ENCODE assay signal across 8 mouse cellular contexts in the genomic region with DNA sequence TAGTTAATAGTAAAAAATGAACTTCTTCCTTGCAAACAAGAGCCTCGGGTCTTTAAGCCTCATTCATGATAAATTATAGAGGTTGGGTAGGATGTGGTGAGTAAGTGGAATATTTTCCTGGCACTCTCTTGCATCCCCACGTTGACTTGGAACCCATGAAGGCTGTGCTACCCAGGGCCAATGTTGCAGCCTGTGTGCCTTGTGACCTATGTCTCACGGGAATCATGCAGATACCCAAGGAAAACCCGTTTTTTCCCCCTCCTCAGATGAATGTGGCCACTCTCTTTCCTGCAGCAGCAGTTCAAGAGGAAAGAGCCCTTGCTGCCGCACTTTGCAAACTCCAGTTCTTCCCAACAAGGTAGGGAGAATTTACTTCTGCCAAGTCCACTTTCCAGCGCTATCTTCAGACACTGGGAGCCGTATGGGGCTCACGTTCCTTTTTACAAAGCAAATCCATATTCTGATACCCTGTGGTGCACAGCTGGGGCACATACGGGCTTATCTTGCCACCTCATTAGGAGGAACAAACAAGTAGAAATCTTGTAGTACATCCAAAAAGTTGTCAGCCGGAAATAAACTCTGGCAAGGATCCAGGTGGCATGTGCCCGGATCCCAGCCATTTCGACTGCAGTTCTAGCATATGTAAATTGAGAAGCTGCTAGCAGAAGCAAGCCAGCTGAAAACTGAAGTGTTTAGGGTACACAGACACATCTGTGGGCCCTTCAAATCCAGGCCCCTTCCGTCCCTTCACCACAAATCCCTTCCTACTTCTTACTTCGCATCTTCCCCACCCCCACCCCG.
DNase-seq lines count a peak whose midpoint lies in the region; ATAC-seq and TF ChIP-seq lines count a peak whose summit lies in the region.

No protein-coding gene starts in this region.

- no peaks in the 10 kb centered on the region for H3K79me2 ChIP-seq in heart, adult 2 months (replicated peaks; ENCODE audit: control insufficient read depth, insufficient read depth, low read length)

- TF ChIP-seq CTCF in heart, adult 2 months (IDR thresholded peaks at IDR 0.05), result no peak

- no peak overlapping the region for H3K9ac ChIP-seq in hindbrain, embryonic 15.5 days
- H3K9ac ChIP-seq in hindbrain, embryonic 11.5 days (ENCODE audit: low read depth, low read length), result no peak overlapping the region
- H3K9ac ChIP-seq in heart, adult 2 months (ENCODE audit: low read depth, low read length), result no peak overlapping the region
- H3K9ac ChIP-seq in midbrain, embryonic 16.5 days (ENCODE audit: low read depth, low read length), result no peak overlapping the region

- no peak overlapping the region; the same call in 1 of the 2 replicates for H3K27ac ChIP-seq in hindbrain, embryonic 15.5 days (replicated peaks)
- no peak overlapping the region for H3K27ac ChIP-seq in hindbrain, embryonic 11.5 days (ENCODE audit: low read depth, low read length)
- no peak overlapping the region; the same call in 1 of the 2 replicates for H3K27ac ChIP-seq in heart, adult 2 months
- H3K27ac ChIP-seq in midbrain, embryonic 16.5 days (ENCODE audit: low read length), result no peak overlapping the region

- H3K27me3 ChIP-seq in hindbrain, embryonic 15.5 days, result no peaks in the 10 kb centered on the region
- no peaks in the 10 kb centered on the region for H3K27me3 ChIP-seq in hindbrain, embryonic 11.5 days (ENCODE audit: control insufficient read depth, insufficient read depth, low read length)
- H3K27me3 ChIP-seq in heart, adult 2 months (ENCODE audit: control insufficient read depth, insufficient read depth, low read length), result no peaks in the 10 kb centered on the region
- no peaks in the 10 kb centered on the region for H3K27me3 ChIP-seq in midbrain, embryonic 16.5 days (ENCODE audit: control insufficient read depth, insufficient read depth, low read depth, low read length)

- no peak for TF ChIP-seq POLR2A in heart, adult 2 months (IDR thresholded peaks at IDR 0.05; ENCODE audit: insufficient read depth, low read depth, low read length)

- WGBS in hindbrain, embryonic 15.5 days, result 47% methylated on average over 15 of the region's 15 CpGs
- 66% methylated on average over 15 of the region's 15 CpGs for WGBS in hindbrain, embryonic 11.5 days
- 18% methylated on average over 15 of the region's 15 CpGs for WGBS in heart, adult 2 months
- WGBS in midbrain, embryonic 16.5 days, result 39% methylated on average over 15 of the region's 15 CpGs

- no peak for TF ChIP-seq EP300 in heart, adult 2 months (IDR thresholded peaks at IDR 0.05; ENCODE audit: insufficient read depth, low read depth, low read length)

- H3K4me3 ChIP-seq in hindbrain, embryonic 15.5 days, result no peak overlapping the region
- H3K4me3 ChIP-seq in hindbrain, embryonic 11.5 days (ENCODE audit: low read depth, low read length), result no peak overlapping the region
- H3K4me3 ChIP-seq in heart, adult 2 months, result no peak overlapping the region
- no peak overlapping the region for H3K4me3 ChIP-seq in midbrain, embryonic 16.5 days (ENCODE audit: low read depth, low read length)

- intact Hi-C loops in heart, adult 2 months (cut with DNase I), result no loop called here

- H3K9me3 ChIP-seq in hindbrain, embryonic 15.5 days, result no peaks in the 10 kb centered on the region
- no peaks in the 10 kb centered on the region for H3K9me3 ChIP-seq in hindbrain, embryonic 11.5 days (ENCODE audit: control insufficient read depth, low read length)
- H3K9me3 ChIP-seq in midbrain, embryonic 16.5 days (replicated peaks; ENCODE audit: control insufficient read depth, low read length, poor library complexity, severe bottlenecking), result no peaks in the 10 kb centered on the region

- ATAC-seq in hindbrain, embryonic 15.5 days (ENCODE audit: low FRiP score, low read depth), result 0 out of 2 replicates have a peak, but pooled peaks have one; percentile 36
- ATAC-seq in hindbrain, embryonic 11.5 days (ENCODE audit: low FRiP score), result no peak
- 0 out of 2 replicates have a peak, but pooled peaks have one; percentile 51 for ATAC-seq in midbrain, embryonic 16.5 days

- no peak for DNase-seq in hindbrain, embryonic 11.5 days (ENCODE audit: low spot score)
- DNase-seq in cerebellum, adult 9-10 months, result peak; percentile 73
- DNase-seq in heart, adult 2 months, result peak; percentile 43 to 65
- DNase-seq in left cerebral cortex, adult 18-20 months (ENCODE audit: low spot score in 2 of 2), result peak; percentile 10 to 22
- no peak for DNase-seq in testis, postnatal 14 days (ENCODE audit: low spot score)
- no peak for DNase-seq in urinary bladder, postnatal 10 days (ENCODE audit: low spot score)

- peaks cover 14% of the 10 kb centered on the region for H3K4me1 ChIP-seq in hindbrain, embryonic 15.5 days (replicated peaks)
- no peaks in the 10 kb centered on the region for H3K4me1 ChIP-seq in hindbrain, embryonic 11.5 days (replicated peaks; ENCODE audit: control insufficient read depth, insufficient read depth, low read length)
- no peaks in the 10 kb centered on the region; the same call in none of the 2 replicates for H3K4me1 ChIP-seq in heart, adult 2 months (ENCODE audit: control insufficient read depth, insufficient read depth, low read length)
- peaks cover 2% of the 10 kb centered on the region; the same call in 1 of the 2 replicates for H3K4me1 ChIP-seq in midbrain, embryonic 16.5 days (ENCODE audit: control insufficient read depth, insufficient read depth, low read length)

- H3K4me2 ChIP-seq in hindbrain, embryonic 15.5 days, result no peak overlapping the region
- no peak overlapping the region for H3K4me2 ChIP-seq in hindbrain, embryonic 11.5 days (replicated peaks; ENCODE audit: low read depth, low read length)
- no peak overlapping the region for H3K4me2 ChIP-seq in midbrain, embryonic 16.5 days (ENCODE audit: low read length)

- H3K36me3 ChIP-seq in hindbrain, embryonic 15.5 days, result no peaks in the 10 kb centered on the region
- no peaks in the 10 kb centered on the region for H3K36me3 ChIP-seq in hindbrain, embryonic 11.5 days (ENCODE audit: control insufficient read depth, insufficient read depth, low read length)
- no peaks in the 10 kb centered on the region for H3K36me3 ChIP-seq in heart, adult 2 months (ENCODE audit: control insufficient read depth, insufficient read depth, low read length)
- H3K36me3 ChIP-seq in midbrain, embryonic 16.5 days (ENCODE audit: control insufficient read depth, insufficient read depth, low read length), result no peaks in the 10 kb centered on the region

Comparison
In these comparisons a context has a peak if more than half of its experiments do, and no peak if none do; other contexts are left out.
1. DNase-seq: peak in cerebellum, adult 9-10 months (single experiment), heart, adult 2 months (2 of 2) and left cerebral cortex, adult 18-20 months (2 of 2); none in hindbrain, embryonic 11.5 days (single experiment), testis, postnatal 14 days (single experiment) and urinary bladder, postnatal 10 days (single experiment).